Mouse (Mus musculus): Measurements from ENCODE around the gene Sart3. TPM values are rescaled to one million over a fixed set of nuclear protein-coding genes. Genes with fewer than 3 reads are reported as not detected.

The Sart3 gene
- polyA plus RNA-seq, 1 experiment from 2014 or later = 47.9 TPM

- Histone ChIP-seq H3K4me3 (replicated peaks) (no peak overlapping the region), H3K27me3 (no peaks in the 10 kb centered on the region), H3K36me3 (peaks cover 81% of the 10 kb centered on the region), H3K4me1 (no peaks in the 10 kb centered on the region), H3K9me3 (replicated peaks) (no peaks in the 10 kb centered on the region), H3K4me2 (replicated peaks) (no peak overlapping the region), H3K27ac (replicated peaks) (no peak overlapping the region), H3K9ac (no peak overlapping the region)
- ATAC-seq (ENCODE audit: insufficient number of reproducible peaks, low FRiP score, low TSS enrichment, low read depth) = no peak
- WGBS = 92% methylated on average over 2 of the region's 2 CpGs
These were observed 10.7 kb downstream of the Sart3 start for GRCm38 (mm10) chr5:113761585-113761984.

- WGBS = 84% methylated on average over 15 of the region's 15 CpGs
- Histone ChIP-seq H3K4me1 (no peaks in the 10 kb centered on the region), H3K4me3 (replicated peaks) (no peak overlapping the region), H3K27me3 (no peaks in the 10 kb centered on the region), H3K36me3 (peaks cover 97% of the 10 kb centered on the region), H3K4me2 (replicated peaks) (no peak overlapping the region), H3K27ac (replicated peaks) (no peak overlapping the region), H3K9me3 (replicated peaks) (no peaks in the 10 kb centered on the region), H3K9ac (no peak overlapping the region)
- ATAC-seq (ENCODE audit: insufficient number of reproducible peaks, low FRiP score, low TSS enrichment, low read depth) = no peak
These were observed 16.8 kb downstream of the Sart3 start for GRCm38 (mm10) chr5:113755347-113756030.

GRCm38 (mm10) chr5:113751521-113752157 lies 20.7 kb downstream of the Sart3 start:
- H3K9ac ChIP-seq = no peak overlapping the region
- no peak overlapping the region for H3K4me2 ChIP-seq (replicated peaks)
- no peak for ATAC-seq (ENCODE audit: insufficient number of reproducible peaks, low FRiP score, low TSS enrichment, low read depth)
- peaks cover 98% of the 10 kb centered on the region for H3K36me3 ChIP-seq
- H3K27me3 ChIP-seq = no peaks in the 10 kb centered on the region
- H3K27ac ChIP-seq (replicated peaks) = no peak overlapping the region
- H3K9me3 ChIP-seq (replicated peaks) = no peaks in the 10 kb centered on the region
- H3K4me3 ChIP-seq (replicated peaks) = no peak overlapping the region
- WGBS = 84% methylated on average over 9 of the region's 9 CpGs
- H3K4me1 ChIP-seq = no peaks in the 10 kb centered on the region

GRCm38 (mm10) chr5:113748556-113749331 lies 23.6 kb downstream of the Sart3 start:
- H3K36me3 ChIP-seq = peaks cover 99% of the 10 kb centered on the region
- 92% methylated on average over 13 of the region's 13 CpGs for WGBS
- ATAC-seq (ENCODE audit: insufficient number of reproducible peaks, low FRiP score, low TSS enrichment, low read depth) = no peak
- H3K4me2 ChIP-seq (replicated peaks) = no peak overlapping the region
- H3K9ac ChIP-seq = no peak overlapping the region
- no peak overlapping the region for H3K27ac ChIP-seq (replicated peaks)
- no peak overlapping the region for H3K4me3 ChIP-seq (replicated peaks)
- no peaks in the 10 kb centered on the region for H3K4me1 ChIP-seq
- H3K27me3 ChIP-seq = no peaks in the 10 kb centered on the region
- no peaks in the 10 kb centered on the region for H3K9me3 ChIP-seq (replicated peaks)

- Histone ChIP-seq H3K4me1 (no peaks in the 10 kb centered on the region), H3K36me3 (peaks cover 99% of the 10 kb centered on the region), H3K4me3 (replicated peaks) (no peak overlapping the region), H3K27ac (replicated peaks) (no peak overlapping the region), H3K27me3 (no peaks in the 10 kb centered on the region), H3K9ac (no peak overlapping the region), H3K9me3 (replicated peaks) (no peaks in the 10 kb centered on the region), H3K4me2 (replicated peaks) (no peak overlapping the region)
- 94% methylated on average over 5 of the region's 5 CpGs for WGBS
- ATAC-seq (ENCODE audit: insufficient number of reproducible peaks, low FRiP score, low TSS enrichment, low read depth) = no peak
These were observed 24.7 kb downstream of the Sart3 start for GRCm38 (mm10) chr5:113747629-113748028.

GRCm38 (mm10) chr5:113737607-113738237 lies 34.6 kb downstream of the Sart3 start:
- WGBS = 90% methylated on average over 11 of the region's 11 CpGs

GRCm38 (mm10) chr5:113736522-113737164 lies 35.7 kb downstream of the Sart3 start:
- Histone ChIP-seq H3K36me3 (peaks cover 38% of the 10 kb centered on the region), H3K9me3 (replicated peaks) (no peaks in the 10 kb centered on the region), H3K4me2 (replicated peaks) (peak overlapping the region; percentile 76), H3K4me3 (replicated peaks) (peak overlapping the region; percentile 74), H3K27me3 (no peaks in the 10 kb centered on the region), H3K9ac (peak overlapping the region; percentile 58), H3K4me1 (peaks cover 18% of the 10 kb centered on the region), H3K27ac (replicated peaks) (peak overlapping the region; percentile 95; the same call in 1 of the 2 replicates)
- WGBS = 35% methylated on average over 15 of the region's 15 CpGs
- ATAC-seq (ENCODE audit: insufficient number of reproducible peaks, low FRiP score, low TSS enrichment, low read depth) = no peak

More at GRCm38 (mm10) chr5:113737607-113738237, 34.6 kb downstream of the Sart3 start:
- Histone ChIP-seq H3K4me2 (replicated peaks) (no peak overlapping the region), H3K27me3 (no peaks in the 10 kb centered on the region), H3K4me3 (replicated peaks) (no peak overlapping the region), H3K36me3 (peaks cover 48% of the 10 kb centered on the region), H3K4me1 (peaks cover 18% of the 10 kb centered on the region), H3K9me3 (replicated peaks) (no peaks in the 10 kb centered on the region), H3K9ac (no peak overlapping the region), H3K27ac (replicated peaks) (no peak overlapping the region)
- no peak for ATAC-seq (ENCODE audit: insufficient number of reproducible peaks, low FRiP score, low TSS enrichment, low read depth)

GRCm38 (mm10) chr5:113736113-113736502 lies 36.2 kb downstream of the Sart3 start:
- Histone ChIP-seq H3K4me3 (replicated peaks) (peak overlapping the region; percentile 74), H3K4me1 (peaks cover 18% of the 10 kb centered on the region), H3K27me3 (no peaks in the 10 kb centered on the region), H3K36me3 (peaks cover 32% of the 10 kb centered on the region), H3K4me2 (replicated peaks) (peak overlapping the region; percentile 76), H3K9me3 (replicated peaks) (no peaks in the 10 kb centered on the region), H3K27ac (replicated peaks) (peak overlapping the region; percentile 95), H3K9ac (peak overlapping the region; percentile 58)
- ATAC-seq (ENCODE audit: insufficient number of reproducible peaks, low FRiP score, low TSS enrichment, low read depth) = no peak
- 3% methylated on average over 10 of the region's 10 CpGs for whole genome bisulfite sequencing

GRCm38 (mm10) chr5:113735345-113736112 lies 36.8 kb downstream of the Sart3 start, which contains the start of gene Ficd:
Gene Ficd (plus strand): TSS chr5:113735803.
- Histone ChIP-seq H3K27ac (replicated peaks) (peak within 1 kb of the TSS; percentile 95), H3K27me3 (no peaks in the 10 kb centered on the region), H3K36me3 (peaks cover 28% of the 10 kb centered on the region), H3K9ac (peak within 1 kb of the TSS; percentile 58), H3K4me3 (replicated peaks) (peak within 1 kb of the TSS; percentile 74), H3K4me2 (replicated peaks) (peak within 1 kb of the TSS; percentile 76), H3K4me1 (peaks cover 18% of the 10 kb centered on the region), H3K9me3 (replicated peaks) (no peaks in the 10 kb centered on the region)
- WGBS = 1% methylated on average over 71 of the region's 71 CpGs
- ATAC-seq (ENCODE audit: insufficient number of reproducible peaks, low FRiP score, low TSS enrichment, low read depth) = peak; percentile 97

GRCm38 (mm10) chr5:113735023-113735344 lies 37.3 kb downstream of the Sart3 start:
- 29% methylated on average over 7 of the region's 7 CpGs for WGBS

More at GRCm38 (mm10) chr5:113735023-113735344, 37.3 kb downstream of the Sart3 start:
- Histone ChIP-seq H3K36me3 (peaks cover 23% of the 10 kb centered on the region), H3K27ac (replicated peaks) (peak overlapping the region; percentile 95), H3K9ac (no peak overlapping the region; the same call in 1 of the 2 replicates), H3K9me3 (replicated peaks) (no peaks in the 10 kb centered on the region), H3K4me3 (replicated peaks) (peak overlapping the region; percentile 74), H3K27me3 (no peaks in the 10 kb centered on the region), H3K4me2 (replicated peaks) (peak overlapping the region; percentile 65), H3K4me1 (peaks cover 18% of the 10 kb centered on the region)
- ATAC-seq (ENCODE audit: insufficient number of reproducible peaks, low FRiP score, low TSS enrichment, low read depth) = 0 out of 2 replicates have a peak, but pooled peaks have one; percentile 7
